Mouse (Mus musculus) lung, adult 2 months (tissue): ENCODE measurements around the gene Ddi2.

Experiments
- CTCF ChIP-seq: fragments of 200-500 bp; IDR thresholded peaks from 2 replicates; pipeline ENCODE4 v1.5.1; 2011; ENCODE audit warnings: mild to moderate bottlenecking, low read length, control low read depth; ENCODE audit not compliant: insufficient read depth
- POLR2A ChIP-seq: fragments of 200-500 bp; IDR thresholded peaks from 2 replicates; pipeline ENCODE4 v1.6.1; 2011; ENCODE audit warnings: low read depth, mild to moderate bottlenecking, control low read depth, low read length, borderline replicate concordance; ENCODE audit errors: extremely low read depth

DNA sequence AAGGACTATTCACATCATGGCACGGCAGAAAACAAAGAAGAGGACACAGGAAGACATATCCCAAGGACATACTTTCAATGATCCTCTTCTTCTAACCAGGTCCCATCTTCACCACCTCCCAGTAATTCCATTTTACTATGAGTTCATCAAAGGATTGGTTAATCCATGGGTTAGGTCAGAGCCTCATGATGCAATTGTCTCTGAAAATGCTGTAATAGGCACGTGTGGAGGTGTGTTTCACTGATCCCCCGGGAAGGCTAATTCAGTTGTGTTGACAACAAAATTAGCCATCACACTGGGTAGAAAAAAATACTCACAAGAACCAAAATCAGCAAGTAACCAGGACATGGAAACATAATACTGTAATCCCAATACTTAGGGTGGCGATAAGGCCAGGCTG, 5.6 kb downstream of the Ddi2 start:
- TF ChIP-seq CTCF (no peak), POLR2A (no peak)
